Mouse (Mus musculus) B cell, adult 2 months (primary cell): ENCODE measurements around the gene Mycbpap.

ENCODE experiments used
- DNase-seq, 2 experiments: peaks; one replicate each; pipeline ENCODE4 v3.0.0; 2022

The Mycbpap gene

GRCm38 (mm10) chr11:94521219-94521843, at the start of gene Mycbpap:
Gene Mycbpap, minus strand, starts transcription at chr11:94521742.
- peak; percentile 49 to 58 for DNase-seq

GRCm38 (mm10) chr11:94570612-94571011, 49.1 kb upstream of the Mycbpap start:
- no peak for DNase-seq

- DNase-seq: no peak
Measured at GRCm38 (mm10) chr11:94567326-94567725, 45.8 kb upstream of the Mycbpap start.

GRCm38 (mm10) chr11:94566534-94566933, 45.0 kb upstream of the Mycbpap start:
- no peak for DNase-seq

GRCm38 (mm10) chr11:94565151-94565479, 43.6 kb upstream of the Mycbpap start:
- no peak for DNase-seq

GRCm38 (mm10) chr11:94564437-94565150, 43.1 kb upstream of the Mycbpap start, which contains the start of gene Chad:
Gene Chad, plus strand, starts transcription at chr11:94565047.
- peak; percentile 51 to 55 for DNase-seq

GRCm38 (mm10) chr11:94563821-94564220, 42.3 kb upstream of the Mycbpap start:
- no peak for DNase-seq

GRCm38 (mm10) chr11:94563383-94563782, 41.8 kb upstream of the Mycbpap start:
- no peak for DNase-seq

- no peak for DNase-seq
Measured at GRCm38 (mm10) chr11:94558226-94558625, 36.7 kb upstream of the Mycbpap start.

- no peak for DNase-seq
Measured at GRCm38 (mm10) chr11:94550442-94550744, 28.9 kb upstream of the Mycbpap start.

GRCm38 (mm10) chr11:94549691-94550441, 28.3 kb upstream of the Mycbpap start:
- no peak for DNase-seq

GRCm38 (mm10) chr11:94548888-94549690, 27.5 kb upstream of the Mycbpap start, which contains the start of gene Rsad1:
Gene Rsad1, minus strand, starts transcription at chr11:94549255.
- peak; percentile 96 to 98 for DNase-seq

GRCm38 (mm10) chr11:94548041-94548784, 26.7 kb upstream of the Mycbpap start:
- DNase-seq: peak; percentile 42 to 43

GRCm38 (mm10) chr11:94547271-94547670, 25.7 kb upstream of the Mycbpap start:
- no peak for DNase-seq

- no peak for DNase-seq
Measured at GRCm38 (mm10) chr11:94546381-94546780, 24.8 kb upstream of the Mycbpap start.

GRCm38 (mm10) chr11:94544422-94544821, 22.9 kb upstream of the Mycbpap start:
- DNase-seq: no peak

- peak; percentile 74 to 76 for DNase-seq
Measured at GRCm38 (mm10) chr11:94543932-94544331, 22.4 kb upstream of the Mycbpap start.

- DNase-seq: no peak
Measured at GRCm38 (mm10) chr11:94543344-94543743, 21.8 kb upstream of the Mycbpap start.

- DNase-seq: no peak
Measured at GRCm38 (mm10) chr11:94542400-94542799, 20.9 kb upstream of the Mycbpap start.

GRCm38 (mm10) chr11:94539761-94540160, 18.2 kb upstream of the Mycbpap start:
- no peak for DNase-seq

GRCm38 (mm10) chr11:94538733-94539292, 17.3 kb upstream of the Mycbpap start:
- no peak for DNase-seq

- no peak for DNase-seq
Measured at GRCm38 (mm10) chr11:94533171-94533570, 11.6 kb upstream of the Mycbpap start.
